Mouse (Mus musculus) intestine, embryonic 14.5 days (tissue): ENCODE results near the gene Tmem164. TPM values are rescaled to one million over a fixed set of nuclear protein-coding genes. Genes with fewer than 3 reads are reported as not detected.
A peak's percentile ranks its signal among the peaks of the same experiment; 100 is the strongest.

Experiments used
- ATAC-seq: fragments of 200-750 bp; cut with Nextera tagmentation; replicated peaks from 2 replicates; pipeline ENCODE4 v1.8.0; 2017; ENCODE audit warnings: low read depth, moderate number of reproducible peaks, moderate TSS enrichment, moderate library complexity; ENCODE audit not compliant: low FRiP score, low TSS enrichment
- DNase-seq: peaks from one replicate; pipeline ENCODE4 v3.0.0-alpha.2; 2018; ENCODE audit warnings: low spot score
- H3K27ac ChIP-seq: fragments of 300-500 bp; sonication (generic); 2 replicates; pipeline ENCODE4 v1.5.1; 2014; ENCODE audit warnings: low read depth, mild to moderate bottlenecking, control low read depth
- H3K27me3 ChIP-seq: fragments of 300-500 bp; sonication (generic); replicated peaks from 2 replicates; pipeline ENCODE4 v1.6.1; 2014; ENCODE audit warnings: low read length, control low read depth; ENCODE audit not compliant: control insufficient read depth, insufficient read depth
- H3K36me3 ChIP-seq: fragments of 300-500 bp; sonication (generic); 2 replicates; pipeline ENCODE4 v1.6.1; 2014; ENCODE audit warnings: low read length, control low read depth; ENCODE audit not compliant: control insufficient read depth, insufficient read depth
- H3K4me1 ChIP-seq: fragments of 300-500 bp; sonication (generic); replicated peaks from 2 replicates; pipeline ENCODE4 v1.6.1; 2014; ENCODE audit warnings: low read length, control low read depth, mixed read lengths; ENCODE audit not compliant: control insufficient read depth, insufficient read depth
- H3K4me2 ChIP-seq: fragments of 300-500 bp; sonication (generic); 2 replicates; pipeline ENCODE4 v1.6.1; 2014; ENCODE audit warnings: low read length
- H3K4me3 ChIP-seq: fragments of 300-500 bp; sonication (generic); 2 replicates; pipeline ENCODE4 v1.5.1; 2014; ENCODE audit warnings: low read depth, low read length, control low read depth, mixed read lengths
- H3K9ac ChIP-seq: fragments of 300-500 bp; sonication (generic); 2 replicates; pipeline ENCODE4 v1.6.1; 2014; ENCODE audit warnings: mild to moderate bottlenecking, low read length
- H3K9me3 ChIP-seq: fragments of 300-500 bp; sonication (generic); 2 replicates; pipeline ENCODE4 v1.6.1; 2016; ENCODE audit warnings: low read length, control low read depth; ENCODE audit not compliant: control insufficient read depth
- WGBS: fragments of 180-500 bp; shearing (Covaris S2); extraction: QIAGEN DNeasy Blood & Tissue Kit; methylation state at CpG from one replicate; pipeline ENCODE4 v1.1.7; 2014; 5-methylcytosine and 5-hydroxymethylcytosine counted together
- polyA plus RNA-seq: library from polyadenylated mRNA; unstranded; fragments of >200 nt; fragmentation: Nextera tagmentation; extraction: Ambion mirVana; gene quantifications from 2 replicates; pipeline ENCODE4 v1.2.1, GENCODE M21; 2014

Tmem164 gene
- polyA plus RNA-seq, 1 experiment from 2014 or later: 33.2 TPM

GRCm38 (mm10) chrX:142778638-142779037, 97.4 kb downstream of the Tmem164 start:
- 58% methylated on average over 6 of the region's 6 CpGs for WGBS
- DNase-seq (no peak), ATAC-seq (0 out of 2 replicates have a peak, but pooled peaks have one; percentile 43)
- H3K27ac ChIP-seq: no peak overlapping the region
- H3K4me2 ChIP-seq: no peak overlapping the region
- H3K9ac ChIP-seq: no peak overlapping the region
- H3K4me3 ChIP-seq: no peak overlapping the region
- H3K4me1 ChIP-seq: no peaks in the 10 kb centered on the region
- peaks cover 21% of the 10 kb centered on the region; the same call in 1 of the 2 replicates for H3K36me3 ChIP-seq
- no peaks in the 10 kb centered on the region for H3K9me3 ChIP-seq
- 0 out of 2 replicates have a peak, but pooled peaks cover 2% of the 10 kb centered on the region for H3K27me3 ChIP-seq

GRCm38 (mm10) chrX:142786160-142787052, 105.2 kb downstream of the Tmem164 start:
- WGBS: 93% methylated on average over 10 of the region's 10 CpGs
- H3K27ac ChIP-seq: no peak overlapping the region
- H3K9ac ChIP-seq: no peak overlapping the region
- no peaks in the 10 kb centered on the region for H3K27me3 ChIP-seq
- DNase-seq: no peak
- no peak overlapping the region for H3K4me3 ChIP-seq
- no peaks in the 10 kb centered on the region for H3K4me1 ChIP-seq
- ATAC-seq: no peak
- H3K9me3 ChIP-seq: no peaks in the 10 kb centered on the region
- no peak overlapping the region for H3K4me2 ChIP-seq
- H3K36me3 ChIP-seq: peaks cover 5% of the 10 kb centered on the region; the same call in 1 of the 2 replicates

GRCm38 (mm10) chrX:142792185-142792584, 111.0 kb downstream of the Tmem164 start:
- no peaks in the 10 kb centered on the region for H3K9me3 ChIP-seq
- ATAC-seq (no peak), DNase-seq (no peak)
- 87% methylated on average over 2 of the region's 2 CpGs for WGBS
- no peaks in the 10 kb centered on the region for H3K36me3 ChIP-seq
- H3K4me2 ChIP-seq: no peak overlapping the region
- H3K27me3 ChIP-seq: no peaks in the 10 kb centered on the region
- H3K27ac ChIP-seq: no peak overlapping the region
- no peak overlapping the region for H3K4me3 ChIP-seq
- H3K4me1 ChIP-seq: no peaks in the 10 kb centered on the region
- H3K9ac ChIP-seq: no peak overlapping the region

- ATAC-seq (no peak), DNase-seq (no peak)
- no peaks in the 10 kb centered on the region; the same call in 1 of the 2 replicates for H3K36me3 ChIP-seq
- H3K27me3 ChIP-seq: no peaks in the 10 kb centered on the region
- no peak overlapping the region for H3K9ac ChIP-seq
- H3K4me3 ChIP-seq: no peak overlapping the region
- WGBS: 59% methylated on average over 4 of the region's 4 CpGs
- H3K27ac ChIP-seq: no peak overlapping the region
- H3K4me2 ChIP-seq: no peak overlapping the region
- no peaks in the 10 kb centered on the region for H3K4me1 ChIP-seq
- no peaks in the 10 kb centered on the region for H3K9me3 ChIP-seq
Measured at GRCm38 (mm10) chrX:142794069-142794610, 112.9 kb downstream of the Tmem164 start.

- no peak overlapping the region for H3K9ac ChIP-seq
- H3K9me3 ChIP-seq: no peaks in the 10 kb centered on the region
- no peak overlapping the region for H3K4me3 ChIP-seq
- H3K36me3 ChIP-seq: peaks cover 3% of the 10 kb centered on the region
- no peaks in the 10 kb centered on the region for H3K4me1 ChIP-seq
- no peak overlapping the region for H3K4me2 ChIP-seq
- ATAC-seq (no peak), DNase-seq (no peak)
- no peak overlapping the region for H3K27ac ChIP-seq
- WGBS: 85% methylated on average over 3 of the region's 3 CpGs
- no peaks in the 10 kb centered on the region for H3K27me3 ChIP-seq
Measured at GRCm38 (mm10) chrX:142804596-142804995, 123.4 kb downstream of the Tmem164 start.

- Histone ChIP-seq H3K9me3 (no peaks in the 10 kb centered on the region), H3K9ac (no peak overlapping the region), H3K4me1 (no peaks in the 10 kb centered on the region), H3K4me2 (no peak overlapping the region), H3K4me3 (no peak overlapping the region), H3K27ac (no peak overlapping the region), H3K27me3 (no peaks in the 10 kb centered on the region), H3K36me3 (peaks cover 7% of the 10 kb centered on the region; the same call in 1 of the 2 replicates)
- no peak for ATAC-seq
- WGBS: 69% methylated on average over 6 of the region's 6 CpGs
- no peak for DNase-seq
Measured at GRCm38 (mm10) chrX:142806126-142806525, 124.9 kb downstream of the Tmem164 start.

- no peaks in the 10 kb centered on the region for H3K4me1 ChIP-seq
- no peaks in the 10 kb centered on the region for H3K9me3 ChIP-seq
- WGBS: 47% methylated on average over 10 of the region's 10 CpGs
- peak; percentile 54 for DNase-seq
- H3K27ac ChIP-seq: no peak overlapping the region
- no peak overlapping the region for H3K4me2 ChIP-seq
- no peaks in the 10 kb centered on the region for H3K27me3 ChIP-seq
- H3K9ac ChIP-seq: no peak overlapping the region
- H3K4me3 ChIP-seq: no peak overlapping the region
- peaks cover 7% of the 10 kb centered on the region; the same call in 1 of the 2 replicates for H3K36me3 ChIP-seq
- 0 out of 2 replicates have a peak, but pooled peaks have one; percentile 58 for ATAC-seq
Measured at GRCm38 (mm10) chrX:142806620-142807061, 125.4 kb downstream of the Tmem164 start.

GRCm38 (mm10) chrX:142808411-142808810, 127.2 kb downstream of the Tmem164 start:
- no peaks in the 10 kb centered on the region for H3K9me3 ChIP-seq
- H3K4me1 ChIP-seq: no peaks in the 10 kb centered on the region
- no peak overlapping the region for H3K27ac ChIP-seq
- DNase-seq: peak; percentile 65
- no peaks in the 10 kb centered on the region for H3K27me3 ChIP-seq
- 37% methylated on average over 9 of the region's 9 CpGs for WGBS
- H3K4me2 ChIP-seq: no peak overlapping the region
- no peak overlapping the region for H3K4me3 ChIP-seq
- 0 out of 2 replicates have a peak, but pooled peaks have one; percentile 48 for ATAC-seq
- peaks cover 7% of the 10 kb centered on the region; the same call in 1 of the 2 replicates for H3K36me3 ChIP-seq
- no peak overlapping the region for H3K9ac ChIP-seq
